Mouse (Mus musculus): ENCODE measurements around the gene Smim26.
"Not testable (repeated sequence)": the region's sequence is repeated elsewhere in the genome, so short reads cannot be mapped to it uniquely, and the experiment has no call there.

Gene Smim26

GRCm38 (mm10) chr2:144593951-144594651, at the start of gene Smim26:
TSS of gene Smim26 (plus strand) at chr2:144594054.
- peak; percentile 75 for DNase-seq

- no peak for DNase-seq
These were observed 49.2 kb upstream of the Smim26 start for GRCm38 (mm10) chr2:144544630-144545029.

GRCm38 (mm10) chr2:144545061-144545460, 48.8 kb upstream of the Smim26 start:
- DNase-seq = no peak

- no peak for DNase-seq
These were observed 48.4 kb upstream of the Smim26 start for GRCm38 (mm10) chr2:144545481-144545880.

DNA sequence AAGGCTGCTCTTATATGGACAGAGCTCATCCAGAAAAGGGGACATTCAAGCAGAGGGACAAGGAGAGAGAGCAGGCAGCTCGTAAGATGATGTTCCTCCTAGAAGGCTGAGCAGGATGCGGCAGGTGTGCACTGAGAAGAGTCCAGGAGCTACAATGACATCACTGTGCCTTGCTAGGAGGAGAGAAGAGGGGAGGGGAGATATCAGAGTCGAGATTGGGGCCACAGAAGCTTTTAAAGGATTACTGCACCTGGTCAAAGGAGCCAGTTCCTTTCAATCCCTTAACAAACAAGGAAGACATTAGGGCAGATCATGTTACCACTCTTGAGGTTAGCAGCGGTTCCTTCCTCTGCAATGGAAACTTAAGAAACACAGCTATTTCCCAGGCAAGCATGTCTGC, 46.3 kb upstream of the Smim26 start:
- no peak for DNase-seq

- peak; percentile 64 for DNase-seq
These were observed 43.3 kb upstream of the Smim26 start, which contains the start of gene Rbbp9 for GRCm38 (mm10) chr2:144550529-144550928. TSS of gene Rbbp9 (minus strand) at chr2:144550869.

- DNase-seq = no peak
These were observed 39.9 kb upstream of the Smim26 start for GRCm38 (mm10) chr2:144553905-144554304.

GRCm38 (mm10) chr2:144555286-144555819, 38.5 kb upstream of the Smim26 start:
- DNase-seq = no peak

DNA sequence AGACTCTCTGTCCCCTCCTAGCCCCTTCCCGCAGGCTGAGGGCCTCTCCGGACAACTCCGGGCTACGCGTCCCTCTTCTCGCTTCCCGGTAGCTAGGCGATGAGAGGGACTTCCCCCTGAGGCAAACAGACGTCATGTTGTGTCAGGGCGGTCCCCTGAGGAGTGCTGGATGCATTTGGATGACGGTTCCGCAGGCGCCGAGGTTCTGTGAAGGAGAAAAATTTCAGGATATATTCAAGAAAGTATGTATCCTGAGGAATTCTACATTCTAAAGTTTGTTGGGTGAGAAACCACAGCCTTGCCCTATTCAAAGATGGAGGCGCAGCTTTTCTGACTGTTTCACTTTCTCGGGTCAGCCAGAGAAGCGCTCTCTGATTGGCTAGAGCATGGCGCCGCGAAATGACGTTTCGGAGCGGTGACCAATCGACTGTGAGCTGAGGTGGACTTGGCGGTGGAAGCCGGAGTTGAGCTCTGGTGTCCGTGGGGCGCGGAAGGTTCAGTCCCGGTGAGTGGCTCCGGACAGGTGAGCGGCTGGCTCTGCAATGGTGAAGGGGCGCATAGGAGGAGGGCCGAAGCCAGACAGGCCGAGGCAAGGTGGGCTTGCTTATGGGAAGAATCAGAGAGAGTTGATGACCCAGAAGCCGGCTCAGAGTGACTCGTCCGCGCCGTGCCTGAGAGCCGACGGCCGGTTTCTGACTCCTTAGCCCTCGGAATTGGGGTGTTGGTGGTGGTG, 37.9 kb upstream of the Smim26 start, which contains the start of gene Sec23b:
Sec23b (plus strand) TSS at position 410 of the 733 bp plus-strand sequence.
- peak; percentile 91 for DNase-seq

DNA sequence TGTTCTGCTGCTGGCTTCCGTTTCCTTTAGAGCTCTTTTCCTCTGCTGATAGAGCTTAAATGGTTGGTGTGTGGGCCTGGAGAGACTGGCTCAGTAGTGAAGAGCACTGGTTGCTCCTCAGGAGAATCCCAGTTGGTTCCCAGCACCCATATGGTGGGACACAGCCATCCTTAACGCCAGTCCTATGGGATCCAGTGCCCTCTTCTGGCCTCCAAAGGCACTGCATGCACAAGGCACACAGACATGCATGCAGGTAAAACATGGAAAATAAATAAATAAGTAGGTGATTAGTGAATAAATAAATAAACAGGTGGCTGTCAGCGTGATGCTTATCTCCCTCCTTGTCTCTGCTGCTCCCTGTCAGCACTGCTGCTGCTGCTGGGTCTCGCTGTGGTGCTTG, 5.1 kb upstream of the Smim26 start:
- no peak for DNase-seq

- DNase-seq = not testable (repeated sequence)
These were observed 818 bp upstream of the Smim26 start for GRCm38 (mm10) chr2:144593036-144593435.

DNA sequence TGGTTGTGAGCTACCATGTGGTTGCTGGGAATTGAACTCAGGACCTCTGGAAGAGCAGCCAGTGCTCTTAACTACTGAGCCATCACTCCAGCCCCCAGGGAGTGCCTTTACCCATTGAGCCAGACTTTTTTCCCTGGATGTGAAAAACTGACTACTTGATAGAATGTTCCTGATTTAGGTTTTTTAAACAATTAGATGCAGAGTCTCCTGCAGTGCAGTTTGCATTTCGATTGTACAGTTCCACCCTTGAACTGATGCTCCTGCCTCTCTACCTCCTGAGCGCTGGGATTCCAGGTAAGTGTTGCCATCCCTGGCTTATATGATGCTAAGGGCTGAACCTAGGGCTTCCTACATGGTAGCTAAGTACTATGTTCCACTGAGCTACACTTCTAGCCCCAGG, 4.2 kb downstream of the Smim26 start:
- no peak for DNase-seq

- peak; percentile 89 for DNase-seq
These were observed 6.2 kb downstream of the Smim26 start, which contains the start of gene Dtd1 for GRCm38 (mm10) chr2:144599831-144600687. TSS of gene Dtd1 (plus strand) at chr2:144599897.

DNA sequence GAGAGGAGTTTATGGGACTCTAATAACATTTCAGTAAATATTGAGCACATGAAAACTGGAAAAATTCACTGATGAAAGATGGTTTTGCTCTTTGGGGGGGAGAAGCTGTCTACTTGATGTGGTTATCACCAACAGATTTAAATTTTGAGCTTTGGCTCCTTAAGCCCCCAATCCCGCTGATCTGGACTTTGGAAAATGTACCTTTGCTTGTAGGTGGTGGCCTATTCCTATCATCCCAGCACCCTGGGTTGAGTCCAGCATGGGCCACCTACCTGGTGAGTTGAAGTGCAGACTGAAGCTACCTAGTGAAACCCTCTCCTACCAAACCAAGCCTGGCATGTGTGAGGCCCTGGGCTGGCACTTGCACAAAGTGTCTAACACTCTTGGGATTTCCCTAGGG, 7.7 kb downstream of the Smim26 start:
- no peak for DNase-seq

DNA sequence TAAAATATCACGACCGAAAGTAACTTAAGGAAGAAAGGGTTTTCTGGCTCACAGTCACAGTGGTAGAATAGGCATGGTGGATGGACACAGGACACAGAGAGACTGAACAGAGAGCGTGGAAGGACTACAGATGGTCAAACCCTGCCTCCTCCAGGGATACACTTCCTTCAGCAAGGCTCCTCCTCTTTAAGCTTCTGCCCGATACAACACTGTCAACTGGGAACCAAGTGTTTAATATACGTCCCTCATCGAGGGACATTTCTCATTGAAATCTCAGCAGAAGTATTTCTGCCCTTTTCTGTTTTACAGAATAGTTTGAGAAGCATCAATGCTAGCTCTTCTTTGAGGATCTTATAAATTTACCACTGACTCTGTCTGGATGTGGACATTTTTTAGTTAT, 20.1 kb downstream of the Smim26 start:
- DNase-seq = no peak

DNA sequence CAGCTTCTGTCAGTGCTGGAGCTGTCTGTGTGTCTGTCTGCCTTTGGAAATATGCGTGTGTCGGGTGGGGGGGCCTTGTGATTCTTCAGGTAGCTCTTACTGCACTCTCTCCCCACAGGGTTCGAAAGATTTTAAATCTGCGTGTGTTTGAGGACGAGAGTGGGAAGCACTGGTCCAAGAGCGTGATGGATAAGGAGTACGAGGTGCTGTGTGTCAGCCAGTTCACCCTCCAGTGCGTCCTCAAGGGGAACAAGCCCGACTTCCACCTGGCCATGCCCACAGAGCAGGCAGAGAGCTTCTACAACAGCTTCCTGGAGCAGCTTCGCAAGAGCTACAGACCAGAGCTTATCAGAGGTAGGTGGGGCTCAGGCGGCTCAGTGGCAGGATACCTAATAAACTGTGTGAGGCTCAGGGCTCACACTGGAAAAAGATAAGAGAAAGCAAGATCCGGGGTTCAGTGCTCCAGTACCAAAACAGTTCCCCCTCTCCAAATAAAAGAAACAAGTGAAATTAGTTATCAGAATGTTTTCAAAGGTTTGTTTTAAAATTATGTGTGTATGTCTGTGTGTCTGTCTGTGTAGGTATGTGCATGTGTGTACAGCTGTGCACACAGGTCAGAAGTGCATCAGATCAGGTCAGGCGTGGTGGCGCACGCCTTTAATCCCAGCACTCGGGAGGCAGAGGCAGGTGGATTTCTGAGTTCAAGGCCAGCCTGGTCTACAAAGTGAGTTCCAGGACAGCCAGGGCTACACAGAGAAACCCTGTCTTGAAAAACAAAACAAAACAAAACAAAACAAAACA, 23.4 kb downstream of the Smim26 start:
- no peak for DNase-seq

DNA sequence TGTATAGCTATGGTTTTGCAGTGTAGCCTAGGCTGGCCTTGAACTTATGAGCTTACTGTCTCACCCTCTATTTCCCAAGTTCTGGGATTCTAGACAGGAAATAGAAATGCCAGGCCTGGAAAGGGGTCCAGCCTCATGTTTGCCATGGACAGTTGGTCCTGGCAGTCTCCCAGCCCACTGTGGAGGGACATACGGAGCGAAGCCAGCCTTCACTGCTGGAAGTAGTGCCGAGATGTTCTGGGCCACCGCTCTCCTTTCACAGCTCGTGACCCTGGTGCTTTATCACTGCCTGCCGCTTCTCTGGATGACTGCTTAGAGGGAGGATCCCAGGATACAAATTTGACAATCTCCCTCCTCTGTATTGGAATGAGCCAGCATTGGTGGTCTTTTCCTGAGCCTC, 27.6 kb downstream of the Smim26 start:
- DNase-seq = no peak

- DNase-seq = no peak
These were observed 39.7 kb downstream of the Smim26 start for GRCm38 (mm10) chr2:144633551-144633950.

- DNase-seq = no peak
These were observed 40.4 kb downstream of the Smim26 start for GRCm38 (mm10) chr2:144634231-144634630.

- no peak for DNase-seq
These were observed 40.9 kb downstream of the Smim26 start for GRCm38 (mm10) chr2:144634729-144635128.

DNA sequence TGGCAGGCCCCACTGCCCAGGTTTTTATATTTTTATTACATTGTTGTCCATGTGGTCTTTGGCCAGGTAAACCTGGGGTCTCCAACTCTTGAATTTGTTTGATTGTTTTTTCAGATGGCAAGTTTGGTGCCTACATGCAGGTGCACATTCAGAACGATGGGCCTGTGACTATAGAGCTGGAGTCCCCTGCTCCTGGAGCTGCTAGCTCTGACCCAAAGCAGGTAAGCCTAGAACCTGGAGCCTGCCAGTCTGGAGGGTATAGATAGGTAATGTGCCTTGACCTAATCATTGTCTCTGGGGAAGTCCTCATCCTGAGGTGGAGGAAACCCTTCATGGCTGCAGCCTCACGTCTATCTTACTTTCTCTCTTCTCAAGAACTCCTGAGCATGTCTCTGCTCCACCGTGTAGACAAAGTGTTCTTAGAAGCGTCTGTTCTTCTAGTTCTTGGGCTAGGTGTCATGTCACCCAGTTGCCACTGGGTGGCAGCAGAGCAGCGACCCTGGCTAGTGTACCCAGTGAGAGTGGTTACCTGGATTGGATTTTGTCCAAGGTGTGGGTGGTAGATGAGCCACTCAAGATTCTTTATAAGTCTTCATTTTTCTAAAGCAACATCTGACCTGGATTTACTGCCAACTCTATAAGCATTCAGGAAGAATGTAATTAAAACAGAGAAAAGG, 41.9 kb downstream of the Smim26 start:
- DNase-seq = peak; percentile 67

Measured in right cerebral cortex, postnatal 4 days (tissue).